Mouse (Mus musculus) lung, adult 2 months (tissue): ENCODE measurements around the gene Saal1.
A peak's percentile ranks its signal among the peaks of the same experiment; 100 is the strongest.

Experiments used
- CTCF ChIP-seq: fragments of 200-500 bp; IDR thresholded peaks from 2 replicates; pipeline ENCODE4 v1.5.1; 2011; ENCODE audit warnings: mild to moderate bottlenecking, low read length, control low read depth; ENCODE audit not compliant: insufficient read depth
- POLR2A ChIP-seq: fragments of 200-500 bp; IDR thresholded peaks from 2 replicates; pipeline ENCODE4 v1.6.1; 2011; ENCODE audit warnings: low read depth, mild to moderate bottlenecking, control low read depth, low read length, borderline replicate concordance; ENCODE audit errors: extremely low read depth

- TF ChIP-seq POLR2A (no peak), CTCF (peak; percentile 51)
Measured at GRCm38 (mm10) chr7:46665236-46665635, 45.2 kb downstream of the Saal1 start.
